Mouse (Mus musculus): Measurements from ENCODE around the gene Slc35f1.
"Not testable (repeated sequence)": the region's sequence is repeated elsewhere in the genome, so short reads cannot be mapped to it uniquely, and the experiment has no call there.

Slc35f1 gene

DNA sequence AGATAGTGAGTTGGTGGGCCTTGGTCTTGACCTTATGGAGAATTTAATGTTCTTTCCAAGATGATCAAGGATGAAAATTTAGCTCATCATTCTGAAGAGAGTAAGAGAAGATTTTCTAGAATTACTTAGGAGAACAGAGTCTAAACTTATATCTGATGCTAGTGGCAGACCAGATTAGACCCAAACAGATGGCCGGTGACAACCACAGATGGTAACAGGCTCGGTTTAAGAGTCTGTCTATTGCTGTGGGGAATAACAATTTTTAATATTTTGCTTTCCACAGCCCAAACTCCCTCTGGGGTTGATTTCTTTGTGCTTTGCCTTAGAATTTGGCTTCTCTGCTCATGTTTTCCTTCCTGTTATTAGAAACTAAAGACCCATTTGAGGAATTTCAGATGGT, 96.7 kb downstream of the Slc35f1 start:
- DNase-seq (ENCODE audit: low spot score in 2 of 2) = peak; percentile 15 to 44

- DNase-seq (ENCODE audit: low spot score in 2 of 2) = no peak
Observed at GRCm38 (mm10) chr10:52791560-52791959, 101.2 kb downstream of the Slc35f1 start.

- no peak for DNase-seq (ENCODE audit: low spot score in 2 of 2)
Observed at GRCm38 (mm10) chr10:52797454-52797853, 107.1 kb downstream of the Slc35f1 start.

- DNase-seq (ENCODE audit: low spot score in 2 of 2) = no peak
Observed at GRCm38 (mm10) chr10:52807808-52808207, 117.5 kb downstream of the Slc35f1 start.

GRCm38 (mm10) chr10:52812861-52813260, 122.5 kb downstream of the Slc35f1 start:
- no peak for DNase-seq (ENCODE audit: low spot score in 2 of 2)

- no peak for DNase-seq (ENCODE audit: low spot score in 2 of 2)
Observed at GRCm38 (mm10) chr10:52814358-52814757, 124.0 kb downstream of the Slc35f1 start.

DNA sequence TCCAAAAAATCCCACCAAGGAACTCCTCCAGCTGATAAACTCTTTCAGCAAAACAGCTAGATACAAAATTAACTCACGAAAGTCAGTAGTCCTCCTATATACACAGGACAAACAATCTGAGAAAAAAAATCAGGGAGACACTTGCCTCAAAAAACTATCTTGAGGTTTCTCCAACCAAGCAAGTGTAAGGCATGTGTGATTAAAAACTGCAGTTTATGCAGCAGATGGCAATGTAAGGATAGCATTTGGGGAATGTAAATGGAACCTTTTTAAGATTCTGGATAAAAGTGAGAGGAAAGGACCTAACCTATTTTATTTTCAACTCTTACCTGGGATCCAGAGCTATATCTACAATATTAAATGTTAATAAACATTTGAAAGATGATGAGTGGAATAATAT, 129.3 kb downstream of the Slc35f1 start:
- no peak for DNase-seq (ENCODE audit: low spot score in 2 of 2)

DNA sequence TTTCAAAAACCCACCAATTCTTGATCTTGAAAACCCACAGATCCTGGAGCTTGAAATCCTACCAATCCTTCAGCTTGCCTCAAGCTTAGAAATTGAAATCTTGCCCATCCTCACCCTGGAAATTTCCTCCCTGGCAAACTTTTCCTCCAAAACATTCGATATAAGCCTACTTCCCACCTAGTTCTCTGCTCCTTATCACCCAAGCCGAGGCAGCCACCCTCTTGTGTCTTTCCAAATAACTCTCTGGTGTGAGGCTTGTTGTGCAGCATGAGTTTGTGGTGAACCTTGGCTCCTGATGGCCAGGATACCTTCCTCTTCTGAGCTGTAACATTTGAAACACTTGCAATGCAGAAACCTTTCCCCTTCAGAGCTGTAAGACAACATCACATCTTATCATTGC, 132.6 kb downstream of the Slc35f1 start:
- no peak for DNase-seq (ENCODE audit: low spot score in 2 of 2)

DNA sequence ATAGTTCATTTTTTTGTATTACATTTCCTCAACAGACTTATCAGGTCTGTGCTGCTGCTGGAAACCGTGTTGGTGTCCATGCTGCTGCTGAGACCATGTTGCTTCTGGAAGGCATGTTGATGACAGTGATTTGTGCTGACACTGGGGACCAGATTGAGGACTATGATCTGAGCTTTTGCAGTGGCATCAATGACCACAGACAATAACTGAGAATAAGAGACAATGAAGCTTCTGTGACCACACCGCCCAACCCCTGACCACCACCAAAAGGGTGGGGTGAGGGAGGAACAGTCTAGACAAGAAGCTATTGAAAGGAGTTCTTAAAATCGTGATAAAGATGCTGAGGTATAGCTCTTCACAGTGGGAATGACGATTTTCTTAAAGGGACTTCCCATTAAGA, 135.4 kb downstream of the Slc35f1 start:
- DNase-seq (ENCODE audit: low spot score in 2 of 2) = no peak

DNA sequence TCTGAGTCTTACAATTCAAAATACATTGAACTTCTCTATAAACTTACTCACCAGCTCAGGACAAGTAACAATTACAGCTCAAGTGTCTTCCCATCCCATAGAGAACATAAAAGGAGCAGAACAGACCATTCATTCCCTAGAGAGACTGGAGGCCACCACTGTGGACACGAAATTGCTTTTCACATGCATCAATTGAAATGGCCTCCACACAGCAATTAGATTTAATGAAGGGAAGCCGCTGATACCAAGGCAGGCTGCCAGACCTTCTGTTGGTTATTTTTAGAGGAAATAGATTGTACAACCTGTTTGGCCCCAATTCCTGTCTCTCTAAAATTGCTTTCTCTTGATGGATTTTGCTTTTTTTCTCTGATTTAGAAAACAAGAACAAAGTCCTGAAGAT, 150.5 kb downstream of the Slc35f1 start:
- DNase-seq (ENCODE audit: low spot score in 2 of 2) = no peak

DNA sequence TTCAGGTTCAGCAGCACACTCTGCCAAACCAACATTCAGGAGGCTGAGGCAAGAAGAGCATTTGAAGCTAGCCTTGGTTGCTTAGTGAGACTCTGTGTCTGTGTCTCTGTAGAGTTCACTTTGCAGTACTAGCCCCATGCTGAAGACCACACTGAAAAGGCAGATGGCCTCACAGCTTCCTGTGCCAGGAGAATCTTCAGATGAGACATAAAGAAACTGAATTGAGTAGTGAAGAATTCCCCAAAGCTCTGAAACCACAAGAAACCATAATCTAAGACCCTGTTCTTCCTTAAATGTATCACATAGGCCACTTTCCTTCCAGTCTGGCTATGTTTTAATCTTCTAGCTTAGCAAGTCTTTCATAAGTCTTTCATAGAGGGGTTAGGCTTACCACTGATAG, 161.7 kb downstream of the Slc35f1 start:
- no peak for DNase-seq (ENCODE audit: low spot score in 2 of 2)

DNA sequence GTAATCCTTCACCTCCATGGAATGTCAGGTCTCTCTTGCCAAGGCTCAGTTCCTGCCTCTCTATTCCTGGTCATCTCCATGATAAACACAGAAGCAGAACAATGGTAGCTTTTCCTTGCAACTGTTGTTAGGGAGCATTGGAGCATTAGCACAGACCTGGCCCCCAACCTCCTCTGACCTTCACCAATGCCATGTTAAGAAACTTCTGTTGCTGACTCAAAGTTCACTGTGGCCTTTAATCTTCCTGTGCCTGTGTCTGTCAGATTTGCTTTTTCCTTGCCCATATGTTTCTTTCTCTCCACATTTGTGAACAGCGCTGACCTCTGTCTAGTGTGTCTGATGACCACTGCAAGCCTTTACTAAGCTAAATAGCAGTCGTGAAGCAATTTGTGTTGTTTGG, 170.5 kb downstream of the Slc35f1 start:
- no peak for DNase-seq (ENCODE audit: low spot score in 2 of 2)

GRCm38 (mm10) chr10:52864936-52865335, 174.6 kb downstream of the Slc35f1 start:
- DNase-seq (ENCODE audit: low spot score in 2 of 2) = no peak

DNA sequence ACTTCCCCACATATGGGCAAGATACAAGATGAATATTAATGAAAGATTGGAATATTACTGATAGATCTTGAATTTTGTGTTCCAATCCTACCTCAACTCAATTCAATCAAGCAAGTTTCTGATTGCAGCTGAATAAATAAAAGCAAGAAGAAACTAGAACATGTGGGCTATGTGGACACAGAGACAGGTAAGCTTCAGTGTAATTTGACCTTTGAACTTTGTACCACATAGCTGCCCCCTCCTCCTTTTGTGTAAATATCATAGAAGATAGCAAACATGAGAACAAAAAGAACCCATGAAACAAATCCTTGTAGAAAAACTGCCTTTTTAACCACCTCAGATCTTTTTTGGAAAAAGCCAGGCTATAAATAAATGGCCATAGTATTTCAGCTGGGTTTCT, 180.8 kb downstream of the Slc35f1 start:
- DNase-seq (ENCODE audit: low spot score in 2 of 2) = no peak

DNA sequence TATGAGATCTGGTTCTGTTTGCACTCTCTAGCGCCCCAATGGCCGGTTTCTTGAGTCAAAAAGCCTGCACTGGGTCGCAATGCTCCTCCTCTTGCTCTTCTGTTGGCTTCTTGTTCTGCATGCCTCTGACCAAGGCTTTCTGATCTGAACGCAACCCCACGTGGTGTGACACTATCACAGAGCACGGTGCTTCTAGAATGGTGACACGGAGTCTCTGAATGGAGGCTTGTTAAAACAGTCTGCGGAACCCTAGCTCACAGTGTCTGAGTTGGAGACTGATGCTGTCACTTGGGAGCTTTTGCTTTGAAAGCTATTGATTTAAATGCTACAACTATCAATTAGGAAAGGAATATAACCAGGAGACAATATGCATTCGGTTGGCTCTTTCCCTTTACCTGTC, 183.8 kb downstream of the Slc35f1 start:
- DNase-seq (ENCODE audit: low spot score in 2 of 2) = no peak

DNA sequence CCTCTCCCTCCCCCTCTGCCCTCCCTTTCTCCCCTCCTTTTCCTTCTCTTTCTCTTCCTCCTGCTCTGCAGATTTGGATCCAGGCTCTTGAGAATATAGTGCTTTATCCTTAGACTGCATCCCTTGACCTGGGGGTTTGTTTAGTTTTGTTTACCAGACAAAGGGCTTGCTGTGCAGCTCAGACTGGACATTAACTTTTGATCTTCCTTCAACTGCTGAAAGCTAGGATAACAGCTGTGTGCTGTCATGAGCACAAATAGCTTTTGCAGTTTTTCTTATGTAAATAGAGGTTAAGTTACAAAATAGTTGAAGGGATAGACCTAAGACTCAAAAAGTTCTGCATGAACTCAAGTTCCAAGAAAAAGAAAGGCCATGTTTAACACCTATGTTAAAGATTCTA, 184.4 kb downstream of the Slc35f1 start:
- DNase-seq (ENCODE audit: low spot score in 2 of 2) = no peak

GRCm38 (mm10) chr10:52877263-52878021, 187.1 kb downstream of the Slc35f1 start:
- no peak for DNase-seq (ENCODE audit: low spot score in 2 of 2)

GRCm38 (mm10) chr10:52878093-52878801, 187.9 kb downstream of the Slc35f1 start:
- DNase-seq (ENCODE audit: low spot score in 2 of 2) = no peak

- DNase-seq (ENCODE audit: low spot score in 2 of 2) = not testable (repeated sequence)
Observed at GRCm38 (mm10) chr10:52896724-52897123, 206.4 kb downstream of the Slc35f1 start.

- no peak for DNase-seq (ENCODE audit: low spot score in 2 of 2)
Observed at GRCm38 (mm10) chr10:52904914-52905313, 214.6 kb downstream of the Slc35f1 start.

DNA sequence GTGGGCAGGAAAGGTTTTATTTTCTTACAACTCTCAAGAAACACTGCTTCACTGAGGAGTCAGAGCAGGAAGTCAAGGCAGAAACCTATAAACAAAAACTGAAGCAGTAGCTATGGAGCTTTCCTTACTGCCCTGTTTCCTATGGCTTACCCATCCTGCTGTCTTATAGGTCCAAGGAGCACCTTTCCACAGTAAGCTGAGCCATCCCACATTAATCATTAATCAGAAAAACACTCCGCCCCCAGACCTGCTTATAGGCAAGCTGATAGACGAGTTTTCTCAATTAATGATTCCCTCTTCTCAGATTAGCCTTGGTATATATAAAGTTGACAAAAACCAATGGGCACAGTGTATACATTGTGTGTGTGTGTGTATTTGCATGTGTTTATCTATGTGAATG, 221.4 kb downstream of the Slc35f1 start:
- DNase-seq (ENCODE audit: low spot score in 2 of 2) = no peak

DNA sequence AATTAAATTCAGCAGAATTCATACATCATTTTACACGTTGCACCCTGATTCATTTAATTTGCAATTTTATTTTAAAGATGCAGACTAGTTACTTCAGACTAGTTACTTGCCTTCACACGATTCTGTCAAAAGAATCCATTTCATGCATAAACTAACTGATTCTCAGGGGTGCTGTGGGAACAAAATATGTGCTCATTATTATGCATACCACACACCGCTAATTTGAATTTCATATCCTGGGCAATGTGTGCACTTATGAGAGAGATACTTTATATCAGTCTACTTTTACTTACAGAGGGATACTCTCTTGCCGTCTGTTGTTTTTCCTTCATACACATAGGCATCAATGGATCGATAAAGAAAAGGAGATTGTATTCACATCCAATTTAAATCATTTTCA, 228.4 kb downstream of the Slc35f1 start:
- no peak for DNase-seq (ENCODE audit: low spot score in 2 of 2)

GRCm38 (mm10) chr10:52923143-52923542, 232.8 kb downstream of the Slc35f1 start:
- no peak for DNase-seq (ENCODE audit: low spot score in 2 of 2)

Measured in frontal cortex, postnatal 14 days (tissue).